Mouse (Mus musculus) G1E (cell line): Measurements from ENCODE around the gene Tagln. TPM values are rescaled to one million over a fixed set of nuclear protein-coding genes. Genes with fewer than 3 reads are reported as not detected.

ENCODE experiments used
- ATAC-seq: 2 replicates; pipeline ENCODE4 v1.8.0; 2016; ENCODE audit warnings: mild to moderate bottlenecking; ENCODE audit not compliant: insufficient number of reproducible peaks, poor library complexity, low FRiP score, severe bottlenecking; ENCODE audit errors: extremely low read depth
- DNase-seq: peaks from one replicate; pipeline ENCODE4 v3.0.0; 2012; ENCODE audit warnings: low spot score
- H3K27me3 ChIP-seq: 2 replicates; pipeline ENCODE4 v1.6.1; 2012; ENCODE audit warnings: mild to moderate bottlenecking, low read length, inconsistent platforms; ENCODE audit not compliant: insufficient read depth
- H3K36me3 ChIP-seq: replicated peaks from 2 replicates; pipeline ENCODE3; 2012; ENCODE audit warnings: mild to moderate bottlenecking, inconsistent platforms
- H3K4me1 ChIP-seq: 2 replicates; pipeline ENCODE4 v1.6.1; 2012; ENCODE audit warnings: low read depth, low read length, inconsistent platforms, mixed read lengths; ENCODE audit not compliant: insufficient read depth
- H3K4me3 ChIP-seq: 2 replicates; pipeline ENCODE4 v1.5.1; 2012; ENCODE audit warnings: low read depth, mild to moderate bottlenecking, inconsistent platforms, low read length, moderate library complexity, mixed read lengths
- H3K9me3 ChIP-seq: replicated peaks from 2 replicates; pipeline ENCODE4 v1.6.1; 2012; ENCODE audit warnings: inconsistent platforms
- CTCF ChIP-seq: IDR thresholded peaks from 2 replicates; pipeline ENCODE4 v1.5.1; 2012; ENCODE audit warnings: low read depth, low read length, inconsistent platforms, mixed read lengths
- GATA1 ChIP-seq: IDR thresholded peaks from 2 replicates; pipeline ENCODE4 v1.6.1; 2012; ENCODE audit warnings: borderline replicate concordance, low read length, inconsistent platforms, mixed read lengths
- GATA2 ChIP-seq: IDR thresholded peaks from 2 replicates; pipeline ENCODE4 v1.6.1; 2012; ENCODE audit warnings: low read depth, low read length, inconsistent platforms, borderline replicate concordance
- POLR2AphosphoS5 ChIP-seq: IDR thresholded peaks from 2 replicates; pipeline ENCODE4 v1.6.1; 2012; ENCODE audit warnings: low read depth, low read length, inconsistent platforms; ENCODE audit not compliant: insufficient replicate concordance
- TAL1 ChIP-seq: conservative IDR thresholded peaks from 2 replicates; pipeline ENCODE4 v1.6.1; 2012; ENCODE audit warnings: low read depth, low read length, inconsistent platforms, mixed read lengths
- polyA plus RNA-seq: library from polyadenylated mRNA; stranded (reverse); fragments of >175 nt; gene quantifications from 2 replicates; pipeline ENCODE4 v1.2.3, GENCODE M21; 2012
- total RNA-seq, 2 experiments: library from RNA; stranded (forward) in 1 of 2; stranded (reverse) in 1 of 2; fragments of 200-1000 nt in 1 of 2; fragments of >200 nt in 1 of 2; fragmentation: Nextera tagmentation in 1 of 2; gene quantifications; 2 replicates each; pipeline ENCODE4 v1.2.3; 2014 to 2017

Gene Tagln
- total and polyA plus RNA-seq, 3 experiments = 0.03 to 0.38 TPM; not detected in 1

DNA sequence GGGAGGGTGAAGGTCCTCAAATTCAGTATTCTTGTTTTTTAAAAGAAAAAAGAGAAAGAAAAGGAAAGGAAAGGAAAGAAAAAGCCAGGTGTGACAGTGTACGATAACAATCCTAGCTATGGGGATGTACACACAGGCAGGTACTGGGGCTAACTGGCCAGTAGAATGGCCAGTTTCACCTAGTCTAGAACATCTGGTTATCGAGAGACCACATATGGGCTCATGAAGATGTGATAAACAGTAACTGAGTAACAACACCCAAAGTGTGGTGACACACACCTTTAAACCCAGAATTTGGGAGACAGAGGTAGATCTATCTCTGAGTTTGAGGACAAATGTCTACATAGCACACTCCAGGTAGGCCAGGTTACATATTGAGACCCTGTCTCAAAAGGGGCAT, 43.9 kb upstream of the Tagln start:
- ATAC-seq (no peak), DNase-seq (no peak)
- no peaks in the 10 kb centered on the region for H3K27me3 ChIP-seq
- H3K4me1 ChIP-seq = peaks cover 50% of the 10 kb centered on the region
- no peaks in the 10 kb centered on the region for H3K9me3 ChIP-seq
- TF ChIP-seq TAL1 (no peak), GATA2 (no peak), GATA1 (no peak), CTCF (no peak), POLR2AphosphoS5 (no peak)
- H3K4me3 ChIP-seq = no peak overlapping the region
- H3K36me3 ChIP-seq = peaks cover 67% of the 10 kb centered on the region

DNA sequence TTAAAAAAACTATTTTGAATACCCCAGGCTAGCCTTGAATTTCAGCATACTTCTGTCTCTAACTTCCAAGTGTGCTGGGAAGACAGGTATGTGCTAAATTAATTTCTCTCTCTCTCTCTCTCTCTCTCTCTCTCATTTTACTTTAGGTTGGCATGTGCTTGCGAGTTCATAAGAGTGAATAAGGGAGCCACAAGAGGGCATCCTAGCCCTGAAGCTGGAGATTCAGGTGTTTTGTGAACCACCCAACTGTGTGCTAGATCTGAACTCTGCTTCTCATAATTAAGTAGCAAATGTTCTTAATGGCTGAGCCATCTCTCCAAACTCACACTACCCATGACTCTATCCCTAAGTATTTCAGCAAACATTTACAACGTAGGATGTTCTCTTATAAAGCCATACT, 41.0 kb upstream of the Tagln start:
- no peak for ATAC-seq
- Histone ChIP-seq H3K9me3 (no peaks in the 10 kb centered on the region), H3K27me3 (no peaks in the 10 kb centered on the region), H3K4me3 (no peak overlapping the region), H3K36me3 (peaks cover 75% of the 10 kb centered on the region), H3K4me1 (peaks cover 28% of the 10 kb centered on the region)
- no peak for DNase-seq
- TF ChIP-seq TAL1 = no peak
- TF ChIP-seq GATA2 = no peak
- TF ChIP-seq GATA1 = no peak
- TF ChIP-seq POLR2AphosphoS5 = no peak
- no peak for TF ChIP-seq CTCF

DNA sequence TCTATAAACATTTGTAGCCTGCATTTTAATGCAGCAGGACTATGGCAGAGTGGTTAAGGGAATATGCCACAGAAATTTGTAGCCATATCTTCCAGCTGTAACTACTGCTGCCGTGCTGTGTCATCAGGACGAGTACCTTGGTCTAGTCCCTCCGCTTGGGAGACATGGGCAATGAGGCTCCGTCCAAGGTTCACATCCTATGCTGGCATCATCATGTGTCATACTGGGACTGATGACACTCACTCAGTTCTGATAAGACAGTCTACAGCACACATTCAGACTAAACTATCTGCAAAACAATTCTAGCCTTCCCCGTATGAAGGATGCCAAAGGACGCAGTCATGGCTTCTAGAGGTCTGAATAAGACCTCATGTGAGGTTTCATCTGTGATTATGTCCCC, 27.7 kb upstream of the Tagln start:
- no peaks in the 10 kb centered on the region for H3K27me3 ChIP-seq
- no peak overlapping the region for H3K4me3 ChIP-seq
- H3K36me3 ChIP-seq = peaks cover 93% of the 10 kb centered on the region
- H3K9me3 ChIP-seq = no peaks in the 10 kb centered on the region
- no peak for ATAC-seq
- TF ChIP-seq GATA1 (no peak), POLR2AphosphoS5 (no peak), TAL1 (no peak), CTCF (no peak), GATA2 (no peak)
- H3K4me1 ChIP-seq = peaks cover 4% of the 10 kb centered on the region; the same call in 1 of the 2 replicates
- no peak for DNase-seq

DNA sequence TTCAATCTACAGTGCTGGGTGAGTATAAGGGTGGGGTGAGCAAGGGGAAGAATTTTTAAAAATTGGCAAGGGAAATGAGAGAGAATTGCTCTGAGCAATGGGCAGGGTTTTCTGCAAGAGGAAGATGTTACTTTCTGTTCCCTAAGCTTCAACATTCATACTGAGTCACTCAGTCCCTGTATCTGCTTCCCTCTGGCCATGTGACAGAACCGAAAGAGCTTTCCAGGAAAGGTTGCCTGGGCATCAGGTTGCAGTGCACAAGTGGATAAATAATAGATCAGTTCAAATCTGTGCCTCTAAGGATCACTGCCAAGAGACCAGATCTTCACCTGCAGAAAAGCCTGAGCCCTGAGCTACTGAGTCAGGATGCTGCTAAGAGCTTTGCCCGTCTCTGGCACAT, 26.0 kb upstream of the Tagln start:
- Histone ChIP-seq H3K9me3 (no peaks in the 10 kb centered on the region), H3K4me3 (no peak overlapping the region), H3K4me1 (peaks cover 8% of the 10 kb centered on the region; the same call in 1 of the 2 replicates), H3K36me3 (peaks cover 84% of the 10 kb centered on the region), H3K27me3 (no peaks in the 10 kb centered on the region)
- ATAC-seq (no peak), DNase-seq (no peak)
- TF ChIP-seq TAL1 (no peak), POLR2AphosphoS5 (no peak), GATA2 (no peak), CTCF (no peak), GATA1 (no peak)

DNA sequence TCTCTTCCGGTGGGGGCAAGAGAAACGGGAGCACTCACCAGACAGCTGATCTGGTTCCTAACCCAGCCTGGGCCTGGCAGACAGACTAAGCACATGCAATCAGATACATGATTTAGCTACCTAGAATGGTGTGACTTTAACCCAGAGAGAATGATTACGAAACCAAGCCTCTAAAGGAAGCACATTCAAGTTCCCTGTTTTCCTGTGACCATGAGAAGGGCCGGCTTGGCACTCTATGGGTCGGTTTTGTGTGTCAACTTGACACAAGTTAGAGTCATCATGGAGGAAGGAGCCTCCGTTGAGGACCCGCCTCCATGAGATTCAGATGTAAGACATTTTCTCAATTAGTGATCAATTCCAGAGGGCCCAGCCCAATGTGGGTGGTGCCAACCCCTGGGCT, 23.8 kb upstream of the Tagln start:
- peaks cover 19% of the 10 kb centered on the region for H3K4me1 ChIP-seq
- peaks cover 67% of the 10 kb centered on the region for H3K36me3 ChIP-seq
- TF ChIP-seq TAL1 = no peak
- no peak for TF ChIP-seq GATA2
- TF ChIP-seq POLR2AphosphoS5 = no peak
- no peak for TF ChIP-seq CTCF
- no peak for TF ChIP-seq GATA1
- ATAC-seq (no peak), DNase-seq (no peak)
- no peaks in the 10 kb centered on the region for H3K27me3 ChIP-seq
- H3K9me3 ChIP-seq = no peaks in the 10 kb centered on the region
- H3K4me3 ChIP-seq = no peak overlapping the region

DNA sequence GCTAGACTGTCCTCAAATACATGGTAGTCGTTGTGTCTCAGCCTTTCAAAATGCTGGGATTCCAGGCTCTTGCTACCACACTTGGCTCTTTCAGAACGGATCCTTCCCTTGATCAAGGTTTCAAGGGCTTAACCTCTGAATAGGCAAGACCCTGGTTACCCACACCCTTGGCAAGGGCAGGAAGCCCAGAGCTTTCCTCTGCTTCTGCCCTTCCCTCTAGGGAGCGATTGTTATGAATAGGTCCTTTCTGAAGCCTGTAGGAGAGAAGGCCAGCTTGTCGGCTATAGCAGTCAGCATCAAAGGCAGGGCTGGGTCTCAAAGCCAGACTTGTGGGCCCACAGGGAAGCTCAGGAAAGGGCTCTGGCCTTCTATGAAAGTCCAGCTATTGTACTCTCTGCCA, 23.0 kb upstream of the Tagln start:
- no peaks in the 10 kb centered on the region for H3K9me3 ChIP-seq
- DNase-seq (no peak), ATAC-seq (no peak)
- TF ChIP-seq CTCF = no peak
- no peak for TF ChIP-seq GATA1
- TF ChIP-seq TAL1 = no peak
- no peak for TF ChIP-seq POLR2AphosphoS5
- no peak for TF ChIP-seq GATA2
- H3K36me3 ChIP-seq = peaks cover 59% of the 10 kb centered on the region
- H3K4me1 ChIP-seq = peaks cover 27% of the 10 kb centered on the region
- no peaks in the 10 kb centered on the region for H3K27me3 ChIP-seq
- H3K4me3 ChIP-seq = no peak overlapping the region
